10 mouse cellular contexts compared by ENCODE assay signal in genomic region chrX:53975545-53976272, GRCm38 (mm10).
DNase-seq lines count a peak whose midpoint lies in the region; ATAC-seq and TF ChIP-seq lines count a peak whose summit lies in the region.
"Had no signal": no experiment of that assay in that cellular context is flagged by ENCODE, and none has a peak within 500 bp of the region (broad histone marks: within the 10 kb centered on the region; RNA-seq: fewer than 3 reads in every experiment).

No protein-coding gene starts in this region.

- no peak for TF ChIP-seq CTCF in lung, adult 2 months (IDR thresholded peaks at IDR 0.05; ENCODE audit: insufficient read depth, low read length)

- H3K27ac ChIP-seq in lung, embryonic 15.5 days, result no peak overlapping the region
- no peak overlapping the region for H3K27ac ChIP-seq in forebrain, embryonic 14.5 days (ENCODE audit: low read depth, low read length)
- no peak overlapping the region for H3K27ac ChIP-seq in limb, embryonic 15.5 days
- no peak overlapping the region for H3K27ac ChIP-seq in stomach, embryonic 14.5 days (ENCODE audit: low read length)

- H3K9me3 ChIP-seq in lung, embryonic 15.5 days, result no peaks in the 10 kb centered on the region
- no peaks in the 10 kb centered on the region for H3K9me3 ChIP-seq in forebrain, embryonic 14.5 days (replicated peaks; ENCODE audit: control insufficient read depth, low read length)
- no peaks in the 10 kb centered on the region for H3K9me3 ChIP-seq in limb, embryonic 15.5 days
- no peaks in the 10 kb centered on the region for H3K9me3 ChIP-seq in stomach, embryonic 14.5 days (ENCODE audit: control insufficient read depth, low read depth, low read length)

- no peak overlapping the region for H3K9ac ChIP-seq in lung, embryonic 15.5 days
- H3K9ac ChIP-seq in forebrain, embryonic 14.5 days (ENCODE audit: low read length), result no peak overlapping the region
- H3K9ac ChIP-seq in limb, embryonic 15.5 days, result no peak overlapping the region
- no peak overlapping the region for H3K9ac ChIP-seq in stomach, embryonic 14.5 days (replicated peaks; ENCODE audit: low read depth, low read length)

- peak overlapping the region; percentile 34 for H3K4me3 ChIP-seq in lung, embryonic 15.5 days
- H3K4me3 ChIP-seq in lung, adult 2 months (replicated peaks; ENCODE audit: extremely low read depth, low read depth, low read length), result no peak overlapping the region
- peak overlapping the region; percentile 29 for H3K4me3 ChIP-seq in forebrain, embryonic 14.5 days (ENCODE audit: low read depth, low read length)
- peak overlapping the region; percentile 37 for H3K4me3 ChIP-seq in limb, embryonic 15.5 days
- peak overlapping the region; percentile 29 for H3K4me3 ChIP-seq in stomach, embryonic 14.5 days (ENCODE audit: low read depth, low read length)

- no peaks in the 10 kb centered on the region for H3K36me3 ChIP-seq in lung, embryonic 15.5 days
- no peaks in the 10 kb centered on the region for H3K36me3 ChIP-seq in forebrain, embryonic 14.5 days (ENCODE audit: control insufficient read depth, insufficient read depth, low read length)
- no peaks in the 10 kb centered on the region for H3K36me3 ChIP-seq in limb, embryonic 15.5 days
- H3K36me3 ChIP-seq in stomach, embryonic 14.5 days (ENCODE audit: control insufficient read depth, insufficient read depth, low read length), result no peaks in the 10 kb centered on the region

- H3K4me2 ChIP-seq in lung, embryonic 15.5 days, result peak overlapping the region; percentile 74
- H3K4me2 ChIP-seq in forebrain, embryonic 14.5 days (ENCODE audit: low read length), result peak overlapping the region; percentile 62
- peak overlapping the region; percentile 63 for H3K4me2 ChIP-seq in limb, embryonic 15.5 days
- H3K4me2 ChIP-seq in stomach, embryonic 14.5 days (replicated peaks; ENCODE audit: low read depth, low read length), result peak overlapping the region; percentile 64

- DNase-seq in lung, adult 2 months, result no peak
- no peak for DNase-seq in forebrain, embryonic 14.5 days (ENCODE audit: low spot score)
- DNase-seq in right cerebral cortex, postnatal 14 days, result no peak
- DNase-seq in right cerebral cortex, adult 2 months (ENCODE audit: low spot score in 2 of 2), result no peak
- no peak for DNase-seq in cerebellum, postnatal 36 days
- DNase-seq: heart, postnatal 4 days had no signal

- TF ChIP-seq POLR2A in lung, adult 2 months (IDR thresholded peaks at IDR 0.05; ENCODE audit: borderline replicate concordance, extremely low read depth, low read depth, low read length), result no peak

- 12% methylated on average over 25 of the region's 28 CpGs for WGBS in lung, embryonic 15.5 days
- WGBS in lung, adult 2 months, result 30% methylated on average over 28 of the region's 28 CpGs
- WGBS in forebrain, embryonic 14.5 days, result 35% methylated on average over 27 of the region's 28 CpGs
- 21% methylated on average over 27 of the region's 28 CpGs for WGBS in limb, embryonic 15.5 days
- WGBS in stomach, embryonic 14.5 days, result 19% methylated on average over 28 of the region's 28 CpGs

- H3K27me3 ChIP-seq in lung, embryonic 15.5 days, result no peaks in the 10 kb centered on the region
- no peaks in the 10 kb centered on the region for H3K27me3 ChIP-seq in forebrain, embryonic 14.5 days (replicated peaks; ENCODE audit: control insufficient read depth, insufficient read depth, low read length)
- H3K27me3 ChIP-seq in limb, embryonic 15.5 days, result no peaks in the 10 kb centered on the region
- no peaks in the 10 kb centered on the region for H3K27me3 ChIP-seq in stomach, embryonic 14.5 days (ENCODE audit: control insufficient read depth, insufficient read depth, low read length)

- no peak for ATAC-seq in lung, embryonic 15.5 days (ENCODE audit: borderline replicate concordance, extremely low read depth, low FRiP score, low TSS enrichment)
- peak; percentile 18; the same call in 1 of the 2 replicates for ATAC-seq in forebrain, embryonic 14.5 days
- no peak for ATAC-seq in limb, embryonic 15.5 days (ENCODE audit: insufficient number of reproducible peaks, low FRiP score, low TSS enrichment, low read depth)
- peak; percentile 53 for ATAC-seq in stomach, embryonic 14.5 days (ENCODE audit: insufficient number of reproducible peaks, insufficient read depth, low FRiP score, low read depth)

- no peaks in the 10 kb centered on the region for H3K4me1 ChIP-seq in lung, embryonic 15.5 days
- H3K4me1 ChIP-seq in lung, adult 2 months (ENCODE audit: control insufficient read depth, insufficient read depth, low read length), result no peaks in the 10 kb centered on the region
- H3K4me1 ChIP-seq in forebrain, embryonic 14.5 days (ENCODE audit: control insufficient read depth, insufficient read depth, low read length), result no peaks in the 10 kb centered on the region
- peaks cover 2% of the 10 kb centered on the region; the same call in 1 of the 2 replicates for H3K4me1 ChIP-seq in limb, embryonic 15.5 days
- no peaks in the 10 kb centered on the region for H3K4me1 ChIP-seq in stomach, embryonic 14.5 days (ENCODE audit: control insufficient read depth, insufficient read depth, low read length)
- H3K4me1 ChIP-seq: megakaryocyte, embryonic 14.5 days had no signal

Comparison
In these comparisons a context has a peak if more than half of its experiments do, and no peak if none do; other contexts are left out.
1. ATAC-seq: peak in forebrain, embryonic 14.5 days (single experiment) and stomach, embryonic 14.5 days (single experiment); none in lung, embryonic 15.5 days (single experiment) and limb, embryonic 15.5 days (single experiment).
2. Peak in every context shown above with its lines, with median percentiles within 50 percentile points of each other: H3K4me2 ChIP-seq.